Mouse (Mus musculus): ENCODE data around the gene Mcl1.

Gene Mcl1

DNA sequence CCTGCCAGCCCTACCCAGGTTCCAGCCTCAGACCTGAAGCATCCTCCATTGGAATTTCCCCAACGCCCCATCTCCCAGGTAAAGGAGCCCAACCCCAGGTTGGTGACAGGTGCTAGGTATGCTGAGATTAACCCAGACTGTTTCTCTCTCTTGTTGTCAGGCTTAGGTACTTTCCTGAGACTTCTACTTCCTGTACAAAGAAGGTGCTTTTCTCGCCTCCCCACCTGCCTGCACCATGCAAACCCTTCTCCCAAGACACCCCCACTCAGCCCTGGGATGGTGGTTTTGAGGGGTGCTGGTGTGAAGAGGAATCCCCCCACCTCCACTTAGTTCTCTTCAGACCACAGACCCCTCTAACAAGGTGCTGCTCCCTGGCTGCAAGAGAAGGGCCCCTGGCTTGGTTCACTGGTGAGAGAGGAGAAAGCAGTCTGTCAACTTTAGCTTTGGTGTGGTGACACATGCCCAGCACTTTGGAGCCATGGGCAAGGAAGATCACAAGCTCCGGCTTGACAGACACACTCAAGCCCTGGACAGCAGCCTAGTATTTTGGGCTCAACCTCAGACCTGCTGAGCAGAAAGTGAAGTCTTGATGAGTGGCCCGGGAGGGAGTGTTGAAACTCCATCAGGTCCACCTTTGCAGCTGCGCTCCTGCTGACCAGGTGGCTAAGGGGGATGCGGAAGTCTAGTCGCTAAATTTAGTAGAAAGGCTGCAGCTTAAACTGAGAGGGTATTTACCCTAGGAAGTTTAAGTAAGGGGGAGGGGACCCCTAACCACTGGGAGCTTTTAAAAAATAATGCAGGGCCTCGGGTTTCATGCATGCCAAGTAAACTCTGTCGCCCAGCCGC, 14.5 kb downstream of the Mcl1 start:
- TF ChIP-seq CTCF (conservative IDR thresholded peaks at IDR 0.05; ENCODE audit: low read length) (no peak), POU5F1 (IDR thresholded peaks at IDR 0.05; ENCODE audit: borderline replicate concordance, low read length) (no peak), NANOG (IDR thresholded peaks at IDR 0.05; ENCODE audit: borderline replicate concordance, low read length) (no peak)
- no peaks in the 10 kb centered on the region for H3K27me3 ChIP-seq (ENCODE audit: insufficient read depth, low read length)
- H3K9me3 ChIP-seq (ENCODE audit: low read length), result no peaks in the 10 kb centered on the region
- peaks cover 90% of the 10 kb centered on the region for H3K4me1 ChIP-seq (replicated peaks; ENCODE audit: low read depth, low read length)
- peak overlapping the region; percentile 76 for H3K4me3 ChIP-seq (replicated peaks; ENCODE audit: low read length)
- H3K36me3 ChIP-seq (ENCODE audit: insufficient read depth, low read length), result peaks cover 44% of the 10 kb centered on the region

DNA sequence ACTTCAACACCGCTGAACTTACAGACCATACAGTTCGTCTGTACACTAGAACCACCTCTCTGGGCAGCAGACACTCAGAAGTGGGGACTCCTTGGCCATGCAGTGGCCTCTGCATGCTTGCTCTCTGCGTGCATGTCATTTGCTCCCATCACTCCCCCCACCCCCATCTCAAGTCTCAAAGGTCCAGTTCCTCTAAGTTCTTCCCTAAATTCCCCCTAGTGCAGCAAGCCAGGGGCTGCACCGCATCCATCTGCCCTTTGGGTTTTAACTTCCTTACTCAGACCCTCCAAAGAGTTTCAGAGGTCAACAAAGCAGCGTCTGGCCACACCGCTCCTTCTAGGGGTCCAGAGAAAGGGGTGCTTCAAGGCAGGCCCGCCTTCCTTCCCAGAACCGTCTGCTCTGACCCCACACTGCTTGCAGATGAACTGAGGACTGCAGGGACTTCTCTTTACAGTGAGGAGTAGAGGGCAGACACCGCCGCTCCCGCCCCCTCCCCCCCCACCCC, 15.2 kb downstream of the Mcl1 start:
- H3K4me1 ChIP-seq (replicated peaks; ENCODE audit: low read depth, low read length), result peaks cover 90% of the 10 kb centered on the region
- no peaks in the 10 kb centered on the region for H3K27me3 ChIP-seq (ENCODE audit: insufficient read depth, low read length)
- peak overlapping the region; percentile 76 for H3K4me3 ChIP-seq (replicated peaks; ENCODE audit: low read length)
- no peaks in the 10 kb centered on the region for H3K9me3 ChIP-seq (ENCODE audit: low read length)
- TF ChIP-seq POU5F1 (IDR thresholded peaks at IDR 0.05; ENCODE audit: borderline replicate concordance, low read length), result no peak
- no peak for TF ChIP-seq NANOG (IDR thresholded peaks at IDR 0.05; ENCODE audit: borderline replicate concordance, low read length)
- H3K36me3 ChIP-seq (ENCODE audit: insufficient read depth, low read length), result peaks cover 41% of the 10 kb centered on the region

DNA sequence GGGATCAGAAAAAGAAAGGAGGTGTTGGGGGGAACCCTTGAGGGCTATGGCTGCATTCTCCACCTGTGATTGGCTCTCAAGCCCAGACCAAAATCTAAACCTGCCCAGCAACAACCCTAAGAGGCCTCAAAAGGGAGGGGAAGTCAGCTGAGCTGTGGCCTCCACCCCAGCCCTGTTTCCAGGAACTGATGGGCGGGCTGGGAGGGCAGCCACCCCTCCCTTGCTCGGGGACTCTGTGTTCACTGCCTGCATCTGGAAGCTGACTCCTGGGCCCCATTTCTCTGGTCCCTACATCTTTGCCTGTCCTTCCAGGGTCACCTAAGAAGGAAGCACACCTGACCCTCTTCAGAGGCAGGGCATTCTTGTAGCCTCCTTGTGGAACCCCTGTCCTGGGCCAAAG, 15.6 kb downstream of the Mcl1 start:
- TF ChIP-seq CTCF (conservative IDR thresholded peaks at IDR 0.05; ENCODE audit: low read length) (no peak), NANOG (IDR thresholded peaks at IDR 0.05; ENCODE audit: borderline replicate concordance, low read length) (no peak), POU5F1 (IDR thresholded peaks at IDR 0.05; ENCODE audit: borderline replicate concordance, low read length) (no peak)
- H3K4me3 ChIP-seq (replicated peaks; ENCODE audit: low read length), result peak overlapping the region; percentile 69
- H3K4me1 ChIP-seq (replicated peaks; ENCODE audit: low read depth, low read length), result peaks cover 87% of the 10 kb centered on the region
- H3K9me3 ChIP-seq (ENCODE audit: low read length), result no peaks in the 10 kb centered on the region
- H3K36me3 ChIP-seq (ENCODE audit: insufficient read depth, low read length), result peaks cover 36% of the 10 kb centered on the region
- H3K27me3 ChIP-seq (ENCODE audit: insufficient read depth, low read length), result no peaks in the 10 kb centered on the region

DNA sequence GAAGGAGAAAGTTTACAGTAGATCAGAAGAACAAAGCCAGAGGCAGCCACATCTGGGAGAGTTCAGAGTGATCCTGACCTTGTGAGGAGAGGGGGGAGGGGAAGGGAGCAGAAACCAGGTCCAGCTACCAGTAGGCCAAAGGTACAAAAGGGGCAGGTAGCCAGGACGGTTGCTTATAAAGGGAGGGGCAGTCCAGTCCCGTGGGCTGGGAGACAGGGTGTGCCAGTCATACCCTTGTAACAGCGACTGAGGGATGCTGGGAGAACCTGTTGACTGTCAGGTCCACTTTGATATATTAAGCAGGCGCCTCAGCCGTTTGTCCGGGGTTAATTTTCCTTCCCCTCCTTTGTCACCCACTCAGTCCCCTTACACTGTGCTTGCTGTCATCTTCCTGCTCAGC, 16.2 kb downstream of the Mcl1 start:
- Histone ChIP-seq H3K27me3 (ENCODE audit: insufficient read depth, low read length) (no peaks in the 10 kb centered on the region), H3K4me1 (replicated peaks; ENCODE audit: low read depth, low read length) (peaks cover 87% of the 10 kb centered on the region), H3K36me3 (ENCODE audit: insufficient read depth, low read length) (peaks cover 31% of the 10 kb centered on the region), H3K4me3 (replicated peaks; ENCODE audit: low read length) (peak overlapping the region; percentile 69), H3K9me3 (ENCODE audit: low read length) (no peaks in the 10 kb centered on the region)
- TF ChIP-seq CTCF (conservative IDR thresholded peaks at IDR 0.05; ENCODE audit: low read length) (no peak), NANOG (IDR thresholded peaks at IDR 0.05; ENCODE audit: borderline replicate concordance, low read length) (no peak)

DNA sequence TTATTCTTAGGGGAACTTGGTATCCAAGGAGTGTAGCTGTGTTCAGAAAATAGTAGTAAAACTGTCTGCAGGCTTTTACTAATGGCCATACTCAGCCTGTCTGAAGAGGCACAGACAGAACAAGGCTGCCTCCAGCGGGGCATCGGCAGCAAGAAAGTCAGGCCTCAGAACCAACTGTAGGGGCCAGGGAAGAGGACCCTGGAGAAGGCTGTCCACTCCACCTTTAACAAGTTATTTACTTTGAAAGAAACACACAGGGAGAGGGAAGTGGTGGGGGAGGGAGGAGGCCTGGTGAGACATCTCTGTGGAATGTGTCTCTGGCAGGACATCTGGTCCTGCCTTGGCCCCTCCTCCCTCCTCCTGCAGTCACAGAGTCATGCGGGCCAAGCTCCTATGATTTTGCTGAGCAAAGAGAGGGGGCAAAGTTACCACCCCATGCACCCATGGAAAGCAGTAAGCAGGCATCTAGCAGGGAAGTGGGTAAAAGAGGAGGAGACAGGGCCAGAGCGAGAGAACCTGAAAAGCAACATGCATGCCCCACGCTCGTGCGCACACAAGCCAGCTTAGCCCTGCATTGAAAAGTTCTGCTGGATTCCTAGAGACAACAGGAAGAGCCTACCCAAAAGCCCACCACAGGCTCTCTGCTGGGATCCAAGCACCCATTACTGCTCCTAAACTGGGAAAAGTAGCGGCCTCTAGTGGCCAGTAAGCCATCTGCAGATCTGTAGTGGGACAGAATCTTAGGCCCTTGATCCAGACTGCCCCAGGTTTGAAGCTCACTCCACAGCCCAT, 16.9 kb downstream of the Mcl1 start:
- Histone ChIP-seq H3K27me3 (ENCODE audit: insufficient read depth, low read length) (no peaks in the 10 kb centered on the region), H3K36me3 (ENCODE audit: insufficient read depth, low read length) (peaks cover 28% of the 10 kb centered on the region), H3K4me3 (replicated peaks; ENCODE audit: low read length) (peak overlapping the region; percentile 69), H3K4me1 (replicated peaks; ENCODE audit: low read depth, low read length) (peaks cover 89% of the 10 kb centered on the region), H3K9me3 (ENCODE audit: low read length) (no peaks in the 10 kb centered on the region)
- TF ChIP-seq POU5F1 (IDR thresholded peaks at IDR 0.05; ENCODE audit: borderline replicate concordance, low read length), result no peak
- TF ChIP-seq CTCF (conservative IDR thresholded peaks at IDR 0.05; ENCODE audit: low read length), result peak; percentile 91
- no peak for TF ChIP-seq NANOG (IDR thresholded peaks at IDR 0.05; ENCODE audit: borderline replicate concordance, low read length)

DNA sequence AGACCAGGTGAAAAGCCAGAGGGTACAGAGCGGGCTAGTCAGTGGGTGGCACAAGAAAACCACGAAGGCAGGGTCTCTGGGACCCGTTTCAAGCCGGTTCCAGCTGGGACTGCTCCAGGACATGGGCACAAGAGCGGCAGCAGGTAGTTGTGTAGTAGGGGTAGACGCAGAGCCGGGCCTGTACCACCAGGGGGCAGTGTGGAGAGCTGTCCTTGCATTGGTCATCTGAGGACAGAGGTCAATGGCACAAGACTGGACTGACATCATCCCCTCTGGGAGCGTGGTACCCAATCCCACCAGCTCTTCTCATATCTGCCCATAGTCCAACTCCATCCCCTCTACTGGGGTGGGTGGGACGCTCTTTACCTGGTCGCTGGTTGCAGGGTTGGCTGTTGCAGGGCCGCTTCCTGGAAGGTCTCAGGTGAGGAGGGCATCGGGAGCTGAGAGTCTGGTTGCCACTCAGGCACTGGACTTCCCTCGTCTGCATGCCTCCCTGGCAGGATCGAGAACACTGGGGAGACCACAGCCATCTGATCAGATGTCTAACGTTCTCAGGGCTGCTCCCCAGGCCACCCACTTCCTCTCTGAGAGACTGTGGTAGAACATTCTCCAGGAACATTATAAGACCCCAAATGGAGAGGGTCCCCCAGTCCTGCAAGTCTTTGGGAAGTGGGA, 18.3 kb downstream of the Mcl1 start:
- H3K9me3 ChIP-seq (ENCODE audit: low read length), result no peaks in the 10 kb centered on the region
- H3K4me3 ChIP-seq (replicated peaks; ENCODE audit: low read length), result peak overlapping the region; percentile 69
- no peaks in the 10 kb centered on the region for H3K27me3 ChIP-seq (ENCODE audit: insufficient read depth, low read length)
- peaks cover 15% of the 10 kb centered on the region for H3K36me3 ChIP-seq (ENCODE audit: insufficient read depth, low read length)
- TF ChIP-seq NANOG (IDR thresholded peaks at IDR 0.05; ENCODE audit: borderline replicate concordance, low read length), result no peak
- no peak for TF ChIP-seq POU5F1 (IDR thresholded peaks at IDR 0.05; ENCODE audit: borderline replicate concordance, low read length)
- peak; percentile 99 for TF ChIP-seq CTCF (conservative IDR thresholded peaks at IDR 0.05; ENCODE audit: low read length)
- H3K4me1 ChIP-seq (replicated peaks; ENCODE audit: low read depth, low read length), result peaks cover 89% of the 10 kb centered on the region

DNA sequence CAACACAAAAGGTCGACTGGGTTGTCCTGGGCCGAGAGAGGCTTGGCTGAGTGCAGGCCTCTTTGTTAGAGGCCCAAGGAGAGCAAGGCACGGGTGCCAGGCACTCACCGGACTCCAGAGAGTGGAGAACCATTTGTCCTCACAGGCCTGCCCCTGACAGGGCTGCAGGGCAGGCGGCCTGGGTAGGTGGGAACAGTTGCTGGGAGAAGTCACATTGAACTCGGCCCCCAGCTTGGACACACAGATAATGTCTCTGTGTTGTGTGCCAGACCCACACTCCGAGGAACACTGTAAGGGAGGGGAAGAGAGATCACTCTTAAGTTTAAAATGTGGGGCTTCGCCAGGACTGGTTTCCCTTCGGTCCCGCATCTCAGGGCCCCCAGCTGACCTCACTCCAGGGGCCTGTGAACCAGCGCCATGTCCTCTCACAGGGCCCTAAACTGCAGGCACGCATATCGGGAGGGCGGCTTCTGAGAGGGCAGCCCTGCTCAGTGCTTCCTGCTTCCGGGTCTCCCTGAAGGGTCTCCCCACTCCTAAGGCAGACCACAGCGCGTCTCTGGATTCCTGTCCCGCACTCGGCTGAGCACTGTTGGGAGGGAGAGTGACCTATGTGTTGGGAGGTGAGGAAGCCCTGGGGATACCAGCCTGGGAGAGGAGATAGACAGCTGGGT, 19.0 kb downstream of the Mcl1 start:
- TF ChIP-seq CTCF (conservative IDR thresholded peaks at IDR 0.05; ENCODE audit: low read length) (no peak), NANOG (IDR thresholded peaks at IDR 0.05; ENCODE audit: borderline replicate concordance, low read length) (no peak), POU5F1 (IDR thresholded peaks at IDR 0.05; ENCODE audit: borderline replicate concordance, low read length) (no peak)
- Histone ChIP-seq H3K9me3 (ENCODE audit: low read length) (no peaks in the 10 kb centered on the region), H3K36me3 (ENCODE audit: insufficient read depth, low read length) (peaks cover 11% of the 10 kb centered on the region), H3K4me1 (replicated peaks; ENCODE audit: low read depth, low read length) (peaks cover 88% of the 10 kb centered on the region), H3K27me3 (ENCODE audit: insufficient read depth, low read length) (no peaks in the 10 kb centered on the region), H3K4me3 (replicated peaks; ENCODE audit: low read length) (peak overlapping the region; percentile 69)

Measured in E14TG2a.4 (cell line).